Mouse (Mus musculus) WW6 (cell line): ENCODE data around the gene Mertk.
"Not testable (repeated sequence)": the region's sequence is repeated elsewhere in the genome, so short reads cannot be mapped to it uniquely, and the experiment has no call there.

Experiments
- DNase-seq: peaks from one replicate; pipeline ENCODE4 v3.0.0-alpha.2; 2013; ENCODE audit warnings: low read depth, low spot score

The Mertk gene

GRCm38 (mm10) chr2:128698693-128699181 lies at the start of gene Mertk:
Gene Mertk (plus strand): TSS chr2:128698956.
- peak; percentile 76 for DNase-seq

GRCm38 (mm10) chr2:128680661-128681060 lies 18.1 kb upstream of the Mertk start:
- DNase-seq: no peak

DNA sequence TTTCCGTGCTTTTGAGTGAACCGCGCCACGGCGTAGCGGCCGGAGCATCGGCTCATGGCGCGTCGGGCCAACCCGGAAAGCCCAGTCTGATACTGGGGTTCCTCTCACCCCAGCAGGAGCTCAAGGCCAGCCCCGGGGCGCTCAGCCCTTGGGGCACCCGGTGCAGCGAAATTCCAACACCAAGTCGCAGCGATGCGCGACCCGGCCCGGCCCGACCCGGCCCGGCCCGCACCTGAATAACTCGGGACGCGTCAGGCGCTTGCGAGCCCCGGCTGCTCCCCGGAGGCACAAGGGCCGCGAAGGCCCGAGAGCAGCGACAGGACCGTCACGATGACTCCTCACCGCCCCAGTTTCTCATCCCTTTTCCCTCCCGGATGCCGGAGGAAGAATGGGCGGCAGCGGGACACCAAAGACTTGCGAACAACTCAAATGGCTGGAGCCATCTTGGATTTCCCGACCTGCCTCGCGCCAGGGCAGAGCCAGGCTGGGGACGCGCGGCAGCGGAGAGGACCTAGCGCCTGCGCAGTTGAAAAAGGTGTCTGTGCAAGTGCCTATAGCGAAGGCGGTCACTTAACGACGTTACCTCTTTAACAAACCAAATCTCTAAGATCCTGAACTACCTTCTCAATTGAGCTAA lies 11.7 kb upstream of the Mertk start, which contains the start of gene Anapc1:
Anapc1 (minus strand) TSS at position 471 of the 637 bp plus-strand sequence.
- DNase-seq: peak; percentile 74

GRCm38 (mm10) chr2:128687558-128688120 lies 11.1 kb upstream of the Mertk start:
- DNase-seq: no peak

GRCm38 (mm10) chr2:128692336-128692735 lies 6.4 kb upstream of the Mertk start:
- no peak for DNase-seq

- no peak for DNase-seq
Observed at GRCm38 (mm10) chr2:128692771-128693170, 6.0 kb upstream of the Mertk start.

DNA sequence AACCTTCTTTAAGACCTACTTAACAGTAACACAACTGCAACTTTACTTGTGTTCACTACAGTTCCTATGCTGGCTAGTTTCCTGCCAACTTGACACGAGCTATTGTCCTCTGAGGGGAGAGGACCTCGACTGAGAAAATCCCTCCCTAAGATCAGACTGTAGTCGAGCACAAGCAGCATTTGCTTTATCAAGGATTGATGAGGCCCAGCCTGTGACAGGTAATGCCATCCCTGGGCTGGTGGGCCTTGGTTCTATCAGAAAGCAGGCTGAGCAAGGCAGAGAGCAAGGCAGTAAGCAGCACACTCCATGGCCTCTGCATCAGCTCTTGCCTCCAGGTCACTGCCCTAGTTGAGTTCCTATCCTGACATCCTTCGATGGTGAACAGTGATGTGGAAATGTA lies 5.5 kb upstream of the Mertk start:
- DNase-seq: no peak

DNA sequence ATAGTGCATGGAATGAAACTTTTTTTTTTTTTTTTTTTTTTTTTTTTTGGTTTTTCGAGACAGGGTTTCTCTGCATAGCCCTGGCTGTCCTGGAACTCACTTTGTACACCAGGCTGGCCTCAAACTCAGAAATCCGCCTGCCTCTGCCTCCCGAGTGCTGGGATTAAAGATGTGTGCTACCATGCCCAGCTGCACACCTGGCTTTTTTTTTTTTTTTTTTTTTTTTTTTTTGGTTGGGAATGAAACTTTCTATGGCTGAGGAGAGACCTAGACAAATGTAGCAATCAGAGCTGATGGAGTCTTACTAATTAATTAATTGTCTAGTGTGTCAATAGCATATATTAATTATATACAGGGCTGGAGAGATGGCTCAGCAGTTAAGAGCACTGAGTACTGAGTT lies 4.9 kb upstream of the Mertk start:
- DNase-seq: not testable (repeated sequence)

DNA sequence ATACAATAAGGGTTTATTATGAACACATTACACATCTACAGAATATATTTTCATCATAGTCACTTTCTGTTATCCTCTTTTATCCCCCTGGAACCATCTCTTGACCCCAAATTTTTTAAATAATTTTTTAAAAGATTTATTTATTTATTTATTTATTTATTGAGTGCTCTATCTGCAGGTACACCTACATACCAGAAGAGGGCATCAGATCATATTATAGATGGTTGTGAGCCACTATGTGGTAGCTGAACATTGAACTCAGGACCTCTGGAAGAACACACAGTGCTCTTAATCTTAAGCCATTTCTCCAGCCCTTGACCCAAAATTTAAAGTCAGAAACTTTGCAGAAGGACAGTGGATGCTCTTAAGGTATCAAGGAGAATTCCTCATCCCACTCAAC lies 4.2 kb upstream of the Mertk start:
- DNase-seq: no peak

DNA sequence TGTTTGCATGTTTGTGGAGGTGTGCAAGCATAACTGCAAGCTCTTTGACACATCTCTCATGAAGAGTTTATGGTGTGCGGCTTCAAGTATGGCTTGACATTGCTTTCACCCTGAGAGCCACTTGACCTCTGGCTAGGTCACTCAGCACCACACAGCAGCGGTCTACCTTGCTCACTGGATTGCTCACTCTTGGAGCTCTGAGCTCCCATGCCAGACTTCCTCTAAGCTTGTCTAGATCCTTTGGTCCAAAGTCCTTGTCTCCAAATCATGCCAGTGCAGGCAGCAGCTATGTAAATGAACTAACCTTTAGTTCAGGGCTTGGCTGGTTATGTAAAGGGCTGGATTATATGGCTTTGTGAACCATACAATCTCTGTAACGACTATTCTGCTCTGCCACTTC lies 2.3 kb upstream of the Mertk start:
- no peak for DNase-seq

DNA sequence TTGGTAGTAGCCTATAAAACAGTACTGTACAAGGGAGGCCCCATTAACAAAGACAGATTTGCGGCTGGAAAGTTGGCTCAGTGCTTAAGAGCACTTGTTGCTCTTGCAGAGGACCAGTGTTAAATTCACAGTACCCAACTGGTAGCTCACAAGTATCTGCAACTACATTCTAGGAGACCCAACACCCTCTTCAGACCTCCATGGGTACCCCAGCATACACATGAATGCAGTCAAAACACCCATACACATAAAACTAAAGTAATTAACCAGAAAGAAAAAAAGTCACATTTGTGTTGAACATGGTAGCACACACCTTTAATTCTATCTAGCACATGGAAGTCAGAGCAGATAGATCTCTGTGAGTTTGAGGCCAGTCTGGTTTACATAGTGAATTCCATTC lies 1.7 kb upstream of the Mertk start:
- no peak for DNase-seq

DNA sequence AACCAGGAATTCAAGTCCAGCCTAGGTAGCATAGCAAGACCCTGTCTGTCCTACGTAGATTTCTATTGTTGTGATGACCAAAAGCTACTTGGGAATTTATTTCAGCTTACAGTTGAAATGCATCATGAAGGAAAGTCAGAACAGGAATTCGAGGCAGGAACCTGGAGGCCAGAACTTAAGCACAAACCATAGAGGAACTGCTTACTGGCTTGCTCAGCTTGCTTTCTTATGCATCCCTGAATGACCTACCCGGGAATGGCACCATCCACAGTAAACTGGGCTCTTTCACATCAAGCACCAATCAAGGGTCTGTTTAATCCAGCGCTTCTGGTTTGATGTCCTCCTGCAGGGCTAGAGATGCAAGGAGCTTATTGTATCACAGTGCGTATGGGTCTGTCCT lies 1.2 kb upstream of the Mertk start:
- DNase-seq: no peak

- peak; percentile 59 for DNase-seq
Observed at GRCm38 (mm10) chr2:128698140-128698692, 540 bp upstream of the Mertk start.

DNA sequence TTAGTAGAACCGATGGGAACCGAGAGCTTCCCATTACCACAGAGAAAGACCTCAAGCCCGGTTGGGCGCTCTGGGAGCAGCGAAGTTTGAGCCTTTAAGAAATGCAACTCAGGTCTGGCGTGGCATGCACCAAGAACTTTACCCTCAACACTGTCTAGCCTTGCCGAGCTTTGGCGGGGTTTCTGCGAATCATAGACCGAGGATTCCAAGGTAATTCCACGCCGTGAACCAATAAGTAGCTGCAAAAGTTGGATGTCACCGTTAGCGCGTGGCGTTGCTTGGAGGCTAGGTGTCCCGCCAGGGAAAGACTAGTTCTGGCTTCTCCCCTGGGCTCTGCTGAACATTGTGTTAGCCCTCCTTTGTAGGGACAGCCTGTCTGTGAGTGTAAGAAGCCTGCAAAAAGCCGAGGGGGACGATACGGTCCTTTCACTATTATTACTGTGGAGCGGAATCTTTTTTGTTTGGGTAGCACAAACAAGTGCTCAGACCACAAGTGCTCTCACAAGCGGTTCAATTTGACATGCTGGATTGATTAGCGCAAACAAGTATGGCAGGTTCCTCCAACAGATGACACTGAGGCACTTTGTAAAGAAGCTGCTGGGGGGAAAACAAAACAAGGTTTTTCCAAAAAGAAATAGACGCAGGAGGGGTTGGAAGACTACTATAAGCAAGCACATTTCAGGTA lies 587 bp downstream of the Mertk start:
- DNase-seq: no peak

DNA sequence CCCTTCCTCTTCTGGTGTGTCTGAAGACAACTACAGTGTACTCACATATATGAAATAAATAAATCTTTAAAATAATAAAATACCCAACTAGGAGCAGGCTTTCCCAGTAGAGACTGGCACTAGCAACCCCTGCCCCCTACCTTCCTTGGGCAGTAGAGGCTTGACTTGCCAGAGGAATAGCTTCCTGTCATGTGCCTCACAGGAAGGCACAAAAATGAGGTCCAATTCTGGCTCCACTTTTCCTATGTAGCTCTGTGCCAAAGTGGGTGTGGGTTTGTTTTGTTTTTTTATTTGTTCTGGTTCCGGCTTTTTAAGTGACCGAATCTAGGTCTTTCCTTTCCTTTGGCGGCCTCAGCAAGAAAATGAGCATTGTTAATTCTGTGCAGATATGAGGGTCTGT lies 5.7 kb downstream of the Mertk start:
- no peak for DNase-seq

- DNase-seq: no peak
Observed at GRCm38 (mm10) chr2:128709264-128709663, 10.5 kb downstream of the Mertk start.

DNA sequence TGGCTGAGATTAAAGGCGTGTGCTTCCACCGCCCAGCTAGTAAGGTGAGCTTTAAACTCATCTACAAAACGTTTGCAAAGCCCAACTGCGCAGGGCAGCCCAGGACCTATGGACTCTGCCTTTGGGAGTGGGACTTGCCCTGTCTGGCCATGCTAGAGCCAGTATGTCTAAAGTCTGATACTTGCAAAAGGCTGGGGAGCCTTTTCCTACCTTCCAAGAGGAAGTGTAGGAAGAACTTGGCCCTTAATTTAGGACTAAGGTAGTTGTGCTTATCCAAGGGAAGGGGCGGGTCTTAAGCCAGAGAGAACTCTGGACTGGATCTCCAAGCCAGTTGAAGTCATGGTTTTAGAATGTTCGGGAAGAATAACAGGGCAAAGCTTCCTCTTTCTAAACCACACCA lies 11.9 kb downstream of the Mertk start:
- DNase-seq: no peak

DNA sequence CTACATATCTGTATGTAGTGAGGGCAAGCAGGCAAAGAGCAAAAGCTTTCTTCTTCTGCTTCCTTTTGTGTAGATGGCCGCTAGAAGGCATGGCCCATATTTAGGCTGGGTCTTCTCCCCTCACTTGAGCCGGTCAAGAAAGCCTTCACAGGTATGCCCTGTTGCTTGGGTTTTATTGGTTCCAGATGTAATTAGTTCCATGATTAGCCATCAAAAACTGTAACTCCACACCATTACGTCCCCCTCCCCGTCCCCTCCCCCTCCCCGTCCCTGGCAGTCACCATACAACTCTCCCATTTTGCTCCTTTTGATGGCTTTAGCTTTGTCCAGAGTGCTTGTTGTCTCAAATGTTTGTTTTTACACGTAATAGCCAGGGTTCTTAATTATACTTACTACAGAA lies 14.2 kb downstream of the Mertk start:
- DNase-seq: no peak

DNA sequence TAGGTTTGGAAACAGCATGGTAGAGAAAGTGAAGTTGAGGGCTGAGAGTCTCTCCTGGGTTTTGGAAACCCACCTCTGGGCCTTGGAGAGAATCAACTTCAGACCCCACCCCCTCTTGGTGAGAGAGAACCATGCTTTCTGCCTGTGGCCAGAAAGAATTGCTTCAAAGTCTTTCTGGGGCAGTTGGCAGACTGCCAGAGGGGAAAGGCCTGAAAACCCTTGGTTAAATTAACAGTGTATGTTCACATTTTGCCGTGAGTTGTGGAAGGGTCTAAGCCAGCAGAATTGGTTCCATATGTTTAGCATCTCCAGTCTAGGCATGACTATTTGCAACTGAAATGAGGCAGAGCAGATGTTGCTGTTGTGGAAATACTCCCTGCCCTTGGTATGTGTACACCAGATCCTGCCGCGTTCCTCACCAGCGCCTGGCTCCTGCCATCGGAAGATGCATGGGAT lies 14.8 kb downstream of the Mertk start:
- no peak for DNase-seq

DNA sequence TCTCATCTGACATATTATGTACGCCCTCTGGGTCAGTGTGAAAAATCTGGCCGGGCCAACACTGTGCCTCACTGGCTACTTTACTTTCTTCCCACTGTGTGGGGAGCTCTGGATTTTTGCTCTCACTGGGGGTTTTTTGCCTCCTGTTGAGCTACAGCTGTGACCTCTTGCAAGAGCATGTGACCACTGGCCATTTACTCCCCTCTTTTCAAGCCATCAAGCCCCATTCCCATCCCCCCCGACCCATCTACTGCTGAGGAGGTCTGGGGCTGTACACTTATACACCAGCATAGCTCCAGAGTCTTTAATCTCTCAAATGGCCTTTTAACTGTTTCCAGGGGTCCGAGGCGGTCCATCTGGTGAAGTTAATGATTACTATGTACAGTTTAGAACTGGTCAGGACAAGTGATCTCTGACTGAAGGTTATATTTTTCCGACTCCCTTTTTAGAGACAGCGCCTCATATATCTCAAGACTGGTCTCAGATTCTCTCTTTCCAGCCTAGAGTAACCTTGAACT lies 16.0 kb downstream of the Mertk start:
- no peak for DNase-seq

DNA sequence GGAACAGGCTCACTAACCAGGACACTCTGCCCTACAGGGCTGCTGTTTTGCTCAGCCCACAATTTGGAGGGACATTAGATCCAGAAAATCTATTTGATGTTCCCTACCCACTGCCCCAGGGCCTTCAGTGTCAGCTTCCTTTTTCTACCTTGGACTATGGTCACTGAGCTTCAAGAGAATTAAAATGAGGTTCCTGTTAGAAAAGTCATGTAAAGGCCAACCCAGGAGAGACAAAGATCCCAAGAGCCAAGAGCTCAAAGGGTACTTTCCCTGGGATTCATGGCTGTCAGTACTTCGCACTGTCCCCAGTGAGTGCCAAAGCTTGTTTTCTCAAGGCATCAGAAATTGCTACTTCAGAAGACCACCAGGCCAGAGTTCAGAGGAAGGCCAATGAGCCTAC lies 17.2 kb downstream of the Mertk start:
- DNase-seq: no peak

GRCm38 (mm10) chr2:128719380-128719779 lies 20.6 kb downstream of the Mertk start:
- no peak for DNase-seq
